Mouse (Mus musculus) cerebellum, postnatal 10 days (tissue): ENCODE results near the gene Zfp729a.
"Not testable (repeated sequence)": the region's sequence is repeated elsewhere in the genome, so short reads cannot be mapped to it uniquely, and the experiment has no call there.

Experiments used
- DNase-seq, 2 experiments: peaks; one replicate each; pipeline ENCODE4 v3.0.0; 2021; ENCODE audit warnings: mixed read lengths in 2 of 2

The Zfp729a gene

GRCm38 (mm10) chr13:67637294-67638007, at the start of gene Zfp729a, which contains the start of gene Gm49345:
Gene Zfp729a, minus strand, starts transcription at chr13:67637791.
Gene Gm49345, minus strand, starts transcription at chr13:67637769.
- peak; percentile 85 to 87 for DNase-seq

- no peak for DNase-seq
Measured at GRCm38 (mm10) chr13:67686971-67687370, 49.4 kb upstream of the Zfp729a start, which contains the start of gene Zfp738. Gene Zfp738, minus strand, starts transcription at chr13:67687071.

DNA sequence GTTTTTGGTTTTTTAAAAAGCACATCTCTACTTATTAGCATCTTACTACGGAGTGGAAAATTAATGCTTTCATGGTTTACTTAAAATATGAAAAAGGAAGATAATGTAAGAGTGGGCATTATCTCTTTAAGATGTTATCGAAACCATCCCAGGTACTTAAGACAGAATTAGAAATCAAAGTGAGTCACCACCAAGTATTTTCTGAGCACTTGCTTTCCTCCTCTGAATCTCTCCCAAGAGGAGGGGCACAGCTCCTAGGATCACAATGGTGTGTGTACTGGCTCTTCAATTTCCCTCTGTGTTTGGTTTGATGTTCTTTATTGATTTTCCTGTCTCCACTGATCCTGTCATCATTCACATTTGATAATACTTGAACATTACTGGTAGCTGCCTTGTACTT, 46.2 kb upstream of the Zfp729a start:
- not testable (repeated sequence) for DNase-seq

DNA sequence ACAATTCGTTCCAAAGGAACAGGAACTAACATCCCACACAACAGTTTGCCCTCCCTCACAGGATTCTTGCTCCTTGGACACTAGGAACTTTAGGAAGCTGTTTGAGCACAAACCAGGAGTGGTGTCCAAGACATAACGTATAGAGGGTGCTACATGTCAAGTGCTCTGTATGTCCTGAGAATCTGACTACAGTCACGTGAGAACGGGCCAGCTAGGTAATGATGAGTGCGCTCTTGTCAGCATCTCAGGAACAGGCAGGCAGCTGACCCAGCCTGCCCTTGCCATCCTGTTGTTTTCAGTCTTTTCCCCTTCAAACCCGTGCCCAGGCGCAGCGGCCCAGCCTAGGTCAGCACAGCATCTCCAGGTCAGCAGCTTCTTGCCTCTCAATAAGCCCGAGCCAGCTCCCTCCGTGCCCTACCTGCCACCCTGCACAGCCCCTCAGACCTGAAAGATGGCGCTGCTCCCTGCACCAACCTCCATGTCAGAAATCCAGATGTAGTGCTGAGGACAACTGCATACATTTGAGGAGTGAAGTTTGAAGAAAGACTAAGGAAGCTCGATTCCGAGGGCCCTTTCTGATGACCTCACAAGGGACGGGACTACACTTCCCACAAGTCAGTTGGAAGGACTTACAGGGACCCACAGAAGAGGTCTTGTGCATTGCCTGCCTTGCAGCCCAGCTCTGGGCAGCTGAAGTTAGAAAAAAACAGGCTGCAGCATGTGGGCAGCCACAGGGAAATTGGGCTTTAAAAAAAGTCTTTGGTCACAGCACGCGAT, 45.6 kb upstream of the Zfp729a start:
- peak; percentile 88 for DNase-seq

DNA sequence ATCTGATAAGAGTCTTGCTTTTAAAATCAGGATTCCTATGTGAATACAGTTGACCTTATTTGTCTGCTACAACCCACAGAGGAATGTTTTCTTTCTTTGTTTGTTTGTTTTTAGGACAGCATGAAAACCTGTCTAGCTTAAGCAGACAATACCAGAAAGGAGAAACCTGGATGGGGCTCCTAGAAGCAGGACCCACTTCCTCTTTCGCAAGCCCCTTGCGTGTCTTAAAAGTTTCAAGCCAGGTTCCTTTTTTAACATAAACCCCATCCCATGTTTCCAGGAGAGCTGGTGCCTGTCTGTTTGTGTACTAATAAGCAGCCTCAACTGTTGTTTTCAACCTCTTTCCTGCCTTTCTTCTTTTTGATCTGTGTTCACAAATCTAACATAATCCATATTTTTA, 37.3 kb upstream of the Zfp729a start:
- DNase-seq = no peak

- DNase-seq = no peak
Measured at GRCm38 (mm10) chr13:67652496-67652895, 14.9 kb upstream of the Zfp729a start.

DNA sequence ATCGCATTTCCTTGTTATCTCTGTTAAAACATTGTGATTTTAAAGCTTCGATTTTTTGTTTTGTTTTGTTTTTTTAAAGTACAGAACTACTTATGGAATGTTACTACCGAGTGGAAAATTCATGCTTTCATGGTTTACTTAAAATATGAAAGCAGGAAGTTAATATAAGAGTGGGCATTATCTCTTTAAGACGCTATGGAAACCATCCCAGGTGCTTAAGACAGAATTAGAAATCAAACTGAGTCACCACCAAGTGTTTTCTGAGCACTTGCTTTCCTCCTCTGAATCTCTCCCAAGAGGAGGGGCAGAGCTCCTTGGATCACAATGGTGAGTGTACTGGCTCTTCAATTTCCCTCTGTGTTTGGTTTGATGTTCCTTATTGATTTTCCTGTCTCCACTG, 27.5 kb downstream of the Zfp729a start:
- DNase-seq = peak in 1 of 2 experiments; percentile 3

- peak; percentile 94 to 95 for DNase-seq
Measured at GRCm38 (mm10) chr13:67609066-67609876, 28.3 kb downstream of the Zfp729a start, which contains the start of gene Zfp729b. Gene Zfp729b, minus strand, starts transcription at chr13:67609707.

- no peak for DNase-seq
Measured at GRCm38 (mm10) chr13:67572591-67573189, 64.9 kb downstream of the Zfp729a start.
